Mouse (Mus musculus) forebrain, embryonic 16.5 days (tissue): ENCODE data around the gene Cul1. TPM values are rescaled to one million over a fixed set of nuclear protein-coding genes. Genes with fewer than 3 reads are reported as not detected.

Experiments
- ATAC-seq: fragments of 200-750 bp; cut with Nextera tagmentation; 2 replicates; pipeline ENCODE4 v1.8.0; 2017; ENCODE audit warnings: mild to moderate bottlenecking, moderate library complexity
- H3K27ac ChIP-seq: fragments of 300-500 bp; sonication (generic); 2 replicates; pipeline ENCODE4 v1.5.1; 2014; ENCODE audit warnings: low read length, control low read depth
- H3K27me3 ChIP-seq: fragments of 300-500 bp; sonication (generic); replicated peaks from 2 replicates; pipeline ENCODE4 v1.6.1; 2014; ENCODE audit warnings: low read length; ENCODE audit not compliant: control insufficient read depth, insufficient read depth
- H3K36me3 ChIP-seq: fragments of 300-500 bp; sonication (generic); 2 replicates; pipeline ENCODE4 v1.6.1; 2014; ENCODE audit not compliant: control insufficient read depth, insufficient read depth
- H3K4me1 ChIP-seq: fragments of 300-500 bp; sonication (generic); replicated peaks from 2 replicates; pipeline ENCODE4 v1.6.1; 2014; ENCODE audit warnings: low read length; ENCODE audit not compliant: control insufficient read depth, insufficient read depth
- H3K4me2 ChIP-seq: fragments of 300-500 bp; sonication (generic); 2 replicates; pipeline ENCODE4 v1.6.1; 2014; ENCODE audit warnings: mild to moderate bottlenecking, low read length, control low read depth
- H3K4me3 ChIP-seq: fragments of 300-500 bp; sonication (generic); replicated peaks from 2 replicates; pipeline ENCODE4 v1.5.1; 2014; ENCODE audit warnings: mild to moderate bottlenecking, low read length, control low read depth
- H3K9ac ChIP-seq: fragments of 300-500 bp; sonication (generic); replicated peaks from 2 replicates; pipeline ENCODE4 v1.6.1; 2014; ENCODE audit warnings: low read depth, low read length, control low read depth
- H3K9me3 ChIP-seq: fragments of 300-500 bp; sonication (generic); 2 replicates; pipeline ENCODE4 v1.6.1; 2016; ENCODE audit warnings: low read length; ENCODE audit not compliant: control insufficient read depth
- WGBS: fragments of 180-500 bp; shearing (Covaris S2); extraction: QIAGEN DNeasy Blood & Tissue Kit; methylation state at CpG from one replicate; pipeline ENCODE4 v1.1.7; 2014; 5-methylcytosine and 5-hydroxymethylcytosine counted together
- polyA plus RNA-seq: library from polyadenylated mRNA; unstranded; fragments of >200 nt; fragmentation: Nextera tagmentation; extraction: Ambion mirVana; gene quantifications from 2 replicates; pipeline ENCODE4 v1.2.1, GENCODE M21; 2015

Cul1 gene
- polyA plus RNA-seq, 1 experiment from 2014 or later: 168 TPM

- H3K27ac ChIP-seq: no peak overlapping the region
- peaks cover 2% of the 10 kb centered on the region; the same call in 1 of the 2 replicates for H3K9me3 ChIP-seq
- H3K36me3 ChIP-seq: peaks cover 3% of the 10 kb centered on the region; the same call in 1 of the 2 replicates
- H3K4me2 ChIP-seq: no peak overlapping the region
- ATAC-seq: no peak
- H3K4me3 ChIP-seq: no peak overlapping the region
- peaks cover 4% of the 10 kb centered on the region; the same call in 1 of the 2 replicates for H3K4me1 ChIP-seq
- WGBS: 93% methylated on average over 2 of the region's 2 CpGs
- H3K27me3 ChIP-seq: no peaks in the 10 kb centered on the region
- H3K9ac ChIP-seq: no peak overlapping the region
Measured at GRCm38 (mm10) chr6:47466488-47466887, 13.3 kb downstream of the Cul1 start.

DNA sequence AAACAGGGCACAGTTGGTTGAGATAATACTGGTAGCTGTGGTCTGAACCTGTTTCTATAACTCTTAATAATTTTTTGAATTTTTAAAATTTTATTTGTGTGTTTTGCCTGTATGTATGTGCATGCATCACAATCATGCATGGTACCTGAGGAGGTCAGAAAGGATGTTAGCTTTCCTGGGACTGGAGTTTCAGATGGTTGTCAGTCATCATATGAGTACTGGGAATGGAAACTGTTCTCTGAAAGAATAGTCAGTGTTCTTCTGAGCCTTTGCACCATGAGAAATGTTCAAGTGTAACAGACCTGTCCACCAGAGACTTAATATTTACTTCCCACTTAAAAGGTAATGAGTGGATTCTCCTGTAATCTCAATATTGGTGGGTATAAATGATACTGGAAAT, 13.9 kb downstream of the Cul1 start:
- H3K36me3 ChIP-seq: peaks cover 3% of the 10 kb centered on the region; the same call in 1 of the 2 replicates
- peaks cover 2% of the 10 kb centered on the region; the same call in 1 of the 2 replicates for H3K9me3 ChIP-seq
- ATAC-seq: no peak
- H3K4me2 ChIP-seq: no peak overlapping the region
- peaks cover 4% of the 10 kb centered on the region; the same call in 1 of the 2 replicates for H3K4me1 ChIP-seq
- no peak overlapping the region for H3K9ac ChIP-seq
- H3K27ac ChIP-seq: no peak overlapping the region
- no peaks in the 10 kb centered on the region for H3K27me3 ChIP-seq
- H3K4me3 ChIP-seq: no peak overlapping the region

DNA sequence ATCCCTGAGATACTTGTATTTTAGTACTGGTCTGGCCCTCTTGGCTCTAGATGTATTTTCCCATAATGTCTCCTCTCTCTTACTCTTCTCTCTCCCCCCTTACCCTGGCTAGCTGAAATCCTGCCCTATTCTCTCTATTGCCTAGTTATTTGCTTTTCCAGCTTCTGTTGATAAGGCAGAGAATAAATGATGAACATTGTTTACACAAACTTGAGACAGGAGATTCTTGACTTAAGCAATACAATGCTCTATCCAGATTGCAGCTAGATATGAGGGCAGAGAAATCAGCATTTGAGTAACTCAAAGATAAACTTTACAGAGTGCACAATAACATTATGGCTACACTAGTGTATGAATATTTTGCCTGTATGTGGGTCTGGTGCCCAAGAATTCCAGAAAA, 16.6 kb downstream of the Cul1 start:
- Histone ChIP-seq H3K27me3 (no peaks in the 10 kb centered on the region), H3K4me2 (no peak overlapping the region), H3K9ac (no peak overlapping the region), H3K4me1 (peaks cover 4% of the 10 kb centered on the region; the same call in 1 of the 2 replicates), H3K4me3 (no peak overlapping the region), H3K9me3 (peaks cover 2% of the 10 kb centered on the region; the same call in 1 of the 2 replicates), H3K27ac (no peak overlapping the region), H3K36me3 (peaks cover 3% of the 10 kb centered on the region; the same call in 1 of the 2 replicates)
- no peak for ATAC-seq

DNA sequence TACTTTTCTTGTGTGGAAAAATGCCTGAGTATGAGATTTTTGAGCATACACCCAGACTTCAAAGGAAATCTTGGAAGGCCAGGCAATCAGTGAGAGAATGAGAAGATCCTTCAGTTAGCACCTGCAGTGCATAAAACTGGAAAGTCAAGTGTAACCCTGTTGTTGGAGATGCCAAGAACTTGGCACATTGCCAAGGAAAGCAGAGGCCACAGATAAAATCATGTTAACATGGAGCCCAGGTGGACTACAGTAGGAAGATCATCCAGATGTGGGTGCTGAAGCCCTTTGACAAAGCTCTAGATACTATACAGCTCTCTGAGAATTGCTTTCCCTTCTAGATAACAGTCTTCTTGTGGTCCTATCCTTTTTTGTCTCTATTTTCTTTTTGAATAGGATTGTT, 19.2 kb downstream of the Cul1 start:
- no peak for ATAC-seq
- peaks cover 2% of the 10 kb centered on the region; the same call in 1 of the 2 replicates for H3K9me3 ChIP-seq
- no peaks in the 10 kb centered on the region for H3K27me3 ChIP-seq
- no peak overlapping the region for H3K4me2 ChIP-seq
- peaks cover 3% of the 10 kb centered on the region; the same call in 1 of the 2 replicates for H3K36me3 ChIP-seq
- no peak overlapping the region for H3K27ac ChIP-seq
- H3K9ac ChIP-seq: no peak overlapping the region
- H3K4me1 ChIP-seq: no peaks in the 10 kb centered on the region
- no peak overlapping the region for H3K4me3 ChIP-seq

DNA sequence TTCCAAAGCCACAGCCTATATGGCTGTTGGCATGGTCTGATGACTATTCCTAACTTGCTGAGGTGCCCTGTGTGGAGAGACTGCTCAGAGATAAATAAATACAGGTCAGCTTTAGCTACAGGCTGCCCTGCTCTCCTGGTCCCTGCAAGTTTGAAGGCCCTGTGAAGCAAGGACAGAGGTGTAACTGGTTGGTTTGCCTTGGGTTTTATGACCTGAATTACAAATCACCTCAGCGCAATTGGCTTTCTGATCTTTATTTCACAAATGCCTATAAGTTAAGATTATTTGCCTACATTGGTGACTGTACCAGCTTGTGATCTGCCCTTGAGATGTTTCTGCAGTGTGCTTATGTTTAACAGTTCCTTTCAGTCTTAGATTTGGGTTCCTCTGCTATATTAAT, 28.8 kb downstream of the Cul1 start:
- Histone ChIP-seq H3K4me2 (no peak overlapping the region), H3K27ac (no peak overlapping the region), H3K4me1 (peaks cover 3% of the 10 kb centered on the region; the same call in 1 of the 2 replicates), H3K9me3 (no peaks in the 10 kb centered on the region), H3K36me3 (peaks cover 2% of the 10 kb centered on the region; the same call in 1 of the 2 replicates), H3K9ac (no peak overlapping the region), H3K27me3 (no peaks in the 10 kb centered on the region), H3K4me3 (no peak overlapping the region)
- no peak for ATAC-seq
- WGBS: 100% methylated on average over 1 of the region's 1 CpGs

- H3K9ac ChIP-seq: no peak overlapping the region
- no peaks in the 10 kb centered on the region for H3K27me3 ChIP-seq
- ATAC-seq: no peak
- H3K9me3 ChIP-seq: no peaks in the 10 kb centered on the region
- WGBS: 94% methylated on average over 4 of the region's 4 CpGs
- no peak overlapping the region for H3K27ac ChIP-seq
- H3K36me3 ChIP-seq: 0 out of 2 replicates have a peak, but pooled peaks cover 2% of the 10 kb centered on the region
- no peak overlapping the region for H3K4me2 ChIP-seq
- no peaks in the 10 kb centered on the region for H3K4me1 ChIP-seq
- no peak overlapping the region for H3K4me3 ChIP-seq
Measured at GRCm38 (mm10) chr6:47494562-47494961, 41.4 kb downstream of the Cul1 start.

DNA sequence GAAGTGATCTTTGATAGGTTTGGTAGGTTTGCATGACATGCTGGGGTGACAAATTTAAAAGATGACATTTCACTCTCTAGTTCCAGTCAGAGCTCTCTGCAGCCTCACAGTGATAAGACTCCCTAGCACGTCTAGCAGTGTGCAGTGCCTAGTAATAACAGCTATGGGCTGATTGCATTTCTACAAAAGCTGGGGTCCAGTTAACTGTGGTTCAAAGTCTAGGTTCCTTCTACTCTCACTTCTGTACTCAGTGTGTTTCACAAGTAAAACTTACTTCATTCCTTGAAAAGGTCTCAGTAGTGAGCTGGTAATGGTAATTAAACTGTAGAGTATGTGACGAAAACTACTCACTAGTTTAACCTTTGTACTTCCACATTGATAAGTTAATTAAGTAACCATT, 66.8 kb downstream of the Cul1 start:
- H3K27me3 ChIP-seq: no peaks in the 10 kb centered on the region
- no peaks in the 10 kb centered on the region for H3K9me3 ChIP-seq
- H3K4me3 ChIP-seq: no peak overlapping the region
- no peaks in the 10 kb centered on the region for H3K4me1 ChIP-seq
- ATAC-seq: no peak
- H3K27ac ChIP-seq: no peak overlapping the region
- H3K9ac ChIP-seq: no peak overlapping the region
- peaks cover 42% of the 10 kb centered on the region for H3K36me3 ChIP-seq
- no peak overlapping the region for H3K4me2 ChIP-seq
- 88% methylated on average over 2 of the region's 2 CpGs for WGBS

DNA sequence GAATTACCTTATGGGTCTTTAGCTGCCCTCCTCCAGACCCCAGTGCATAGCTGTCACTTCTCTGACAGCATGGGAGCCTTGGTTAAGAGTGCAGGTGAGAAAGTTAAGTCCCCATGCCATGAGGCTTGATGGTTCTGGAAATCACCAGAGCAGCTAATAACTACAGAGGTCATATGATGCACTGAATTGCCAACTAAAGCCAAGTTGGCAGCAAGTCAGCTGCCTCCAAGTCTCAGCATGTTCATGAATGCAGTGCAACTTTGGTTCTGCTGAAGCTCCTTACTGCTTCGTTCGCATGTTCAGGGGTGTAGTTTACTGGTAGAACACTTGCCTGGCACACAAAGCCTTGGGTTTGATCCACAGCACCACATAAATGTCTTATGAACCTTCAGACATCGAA, 69.2 kb downstream of the Cul1 start:
- H3K4me3 ChIP-seq: no peak overlapping the region
- H3K4me2 ChIP-seq: no peak overlapping the region
- WGBS: 96% methylated on average over 3 of the region's 3 CpGs
- H3K27ac ChIP-seq: no peak overlapping the region
- no peaks in the 10 kb centered on the region for H3K27me3 ChIP-seq
- H3K9ac ChIP-seq: no peak overlapping the region
- peaks cover 47% of the 10 kb centered on the region for H3K36me3 ChIP-seq
- H3K4me1 ChIP-seq: no peaks in the 10 kb centered on the region
- ATAC-seq: no peak
- no peaks in the 10 kb centered on the region for H3K9me3 ChIP-seq

- H3K4me1 ChIP-seq: no peaks in the 10 kb centered on the region
- peaks cover 36% of the 10 kb centered on the region for H3K36me3 ChIP-seq
- H3K27me3 ChIP-seq: no peaks in the 10 kb centered on the region
- H3K27ac ChIP-seq: no peak overlapping the region
- H3K4me3 ChIP-seq: no peak overlapping the region
- no peak for ATAC-seq
- H3K9me3 ChIP-seq: no peaks in the 10 kb centered on the region
- WGBS: 71% methylated on average over 2 of the region's 2 CpGs
- no peak overlapping the region for H3K9ac ChIP-seq
- H3K4me2 ChIP-seq: no peak overlapping the region
Measured at GRCm38 (mm10) chr6:47525041-47525440, 71.8 kb downstream of the Cul1 start.

GRCm38 (mm10) chr6:47526446-47526845, 73.2 kb downstream of the Cul1 start:
- ATAC-seq: no peak
- H3K27ac ChIP-seq: 0 out of 2 replicates have a peak overlapping the region, but pooled peaks have one; percentile 10
- 76% methylated on average over 4 of the region's 4 CpGs for WGBS
- H3K27me3 ChIP-seq: no peaks in the 10 kb centered on the region
- H3K4me1 ChIP-seq: no peaks in the 10 kb centered on the region
- no peak overlapping the region for H3K4me2 ChIP-seq
- peaks cover 36% of the 10 kb centered on the region for H3K36me3 ChIP-seq
- no peak overlapping the region for H3K4me3 ChIP-seq
- no peaks in the 10 kb centered on the region for H3K9me3 ChIP-seq
- no peak overlapping the region for H3K9ac ChIP-seq
